Mouse (Mus musculus) MEL-GATA-1-ER (cell line): ENCODE measurements around the gene Olfr1507.

Experiments used
- DNase-seq: peaks from one replicate; pipeline ENCODE4 v3.0.0-alpha.2; 2012; ENCODE audit warnings: low read depth; ENCODE audit errors: extremely low read depth

Gene Olfr1507

GRCm38 (mm10) chr14:52495516-52495915 lies at the start of gene Olfr1507:
Olfr1507 (minus strand) TSS chr14:52495749.
- no peak for DNase-seq

- no peak for DNase-seq
These were observed 37.8 kb upstream of the Olfr1507 start for GRCm38 (mm10) chr14:52533336-52533735.

- DNase-seq = no peak
These were observed 29.4 kb upstream of the Olfr1507 start for GRCm38 (mm10) chr14:52524952-52525351.

- no peak for DNase-seq
These were observed 28.2 kb downstream of the Olfr1507 start, which contains the start of gene Olfr1508 for GRCm38 (mm10) chr14:52467395-52467794. Olfr1508 (minus strand) TSS chr14:52467495.

- no peak for DNase-seq
These were observed 29.8 kb downstream of the Olfr1507 start for GRCm38 (mm10) chr14:52465738-52466137.

GRCm38 (mm10) chr14:52461928-52462327 lies 33.6 kb downstream of the Olfr1507 start:
- DNase-seq = no peak

GRCm38 (mm10) chr14:52451138-52451537 lies 44.4 kb downstream of the Olfr1507 start:
- DNase-seq = peak; percentile 96

- DNase-seq = no peak
These were observed 52.9 kb downstream of the Olfr1507 start, which contains the start of gene Olfr1509 for GRCm38 (mm10) chr14:52442690-52443089. Olfr1509 (plus strand) TSS chr14:52442990.
